Comparison of ENCODE assay signal across 11 mouse cellular contexts in the genomic region with DNA sequence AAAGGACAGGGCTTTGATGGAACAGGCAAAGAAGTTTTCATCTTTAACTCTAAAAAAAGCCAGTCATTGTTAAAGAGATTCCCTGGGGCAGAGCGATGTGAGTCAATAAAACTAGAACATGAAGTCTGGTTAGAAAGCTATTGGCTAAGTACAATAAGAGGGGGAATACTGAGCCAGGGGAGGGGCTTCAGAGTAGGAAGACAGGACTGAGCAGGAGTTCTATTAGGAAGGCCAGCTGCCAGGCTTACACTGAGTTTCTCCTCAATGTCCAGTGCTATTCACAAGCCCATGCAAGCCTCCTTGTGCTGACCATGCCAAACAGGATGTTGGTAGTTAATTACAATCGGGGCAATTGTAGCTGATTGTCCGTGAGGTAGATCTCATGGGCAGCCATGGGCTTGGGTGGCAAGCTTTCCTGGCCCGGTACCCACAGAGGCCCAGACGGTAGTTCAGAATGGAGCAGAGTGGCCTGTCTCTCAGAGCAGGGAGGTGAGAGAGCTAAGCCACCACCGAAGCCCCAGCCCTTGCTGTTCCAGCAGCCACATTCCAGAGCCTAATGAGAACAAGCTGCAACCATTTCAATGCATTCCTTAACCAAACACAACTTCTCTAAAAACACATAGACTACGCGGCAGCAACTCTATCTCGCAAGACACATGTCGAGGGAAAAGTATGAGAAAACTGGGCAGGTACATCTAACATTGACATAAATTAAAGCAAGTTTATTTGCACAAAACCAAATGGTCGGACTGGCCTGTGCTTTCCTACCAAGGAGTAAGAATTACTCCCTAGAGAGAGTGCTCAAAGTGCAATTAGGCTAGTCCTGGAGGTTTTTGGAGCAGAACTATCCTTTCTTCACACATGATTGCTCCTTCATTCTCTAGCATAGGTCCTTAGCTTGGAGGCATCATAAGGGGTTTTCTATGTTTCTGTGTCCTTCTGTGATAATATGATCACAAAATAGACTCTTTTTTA. TPM values are rescaled to one million over a fixed set of nuclear protein-coding genes. Genes with fewer than 3 reads are reported as not detected.
DNase-seq lines count a peak whose midpoint lies in the region; ATAC-seq and TF ChIP-seq lines count a peak whose summit lies in the region.
"Had no signal": no experiment of that assay in that cellular context is flagged by ENCODE, and none has a peak within 500 bp of the region (broad histone marks: within the 10 kb centered on the region; RNA-seq: fewer than 3 reads in every experiment).

No protein-coding gene starts in this region.

- no peak overlapping the region for H3K9ac ChIP-seq in forebrain, embryonic 12.5 days
- H3K9ac ChIP-seq: liver, postnatal 0 days; neural tube, embryonic 12.5 days had no signal

- no peak for TF ChIP-seq CTCF in testis, adult 2 months (IDR thresholded peaks at IDR 0.05; ENCODE audit: control insufficient read depth, insufficient read depth, insufficient replicate concordance, low read depth, low read length)
- TF ChIP-seq CTCF in left cerebral cortex, adult 2 months (IDR thresholded peaks at IDR 0.05) = no peak

- intact Hi-C loops in left cerebral cortex, adult 2 months (cut with DNase I) = no loop called here
- intact Hi-C loops in left cerebral cortex, postnatal 10 days (cut with DNase I) = no loop called here

- H3K4me1 ChIP-seq in forebrain, embryonic 10.5 days = peaks cover 12% of the 10 kb centered on the region
- H3K4me1 ChIP-seq in forebrain, embryonic 12.5 days = no peaks in the 10 kb centered on the region
- H3K4me1 ChIP-seq in testis, adult 2 months (ENCODE audit: control insufficient read depth, insufficient read depth, low read length) = no peaks in the 10 kb centered on the region

- H3K36me3 ChIP-seq in forebrain, embryonic 10.5 days (replicated peaks) = no peaks in the 10 kb centered on the region
- H3K36me3 ChIP-seq in forebrain, embryonic 12.5 days (replicated peaks) = no peaks in the 10 kb centered on the region
- H3K36me3 ChIP-seq in testis, adult 2 months (ENCODE audit: control insufficient read depth, insufficient read depth, low read length) = no peaks in the 10 kb centered on the region
- H3K36me3 ChIP-seq: neural tube, embryonic 12.5 days had no signal

- no peaks in the 10 kb centered on the region for H3K27me3 ChIP-seq in forebrain, embryonic 10.5 days (ENCODE audit: poor library complexity, severe bottlenecking)
- no peaks in the 10 kb centered on the region for H3K27me3 ChIP-seq in forebrain, embryonic 12.5 days
- no peaks in the 10 kb centered on the region for H3K27me3 ChIP-seq in testis, adult 2 months (ENCODE audit: control insufficient read depth, insufficient read depth, low read length)
- H3K27me3 ChIP-seq: neural tube, embryonic 12.5 days had no signal

- peak; percentile 40 for DNase-seq in forebrain, embryonic 10.5 days (ENCODE audit: extremely low spot score, low spot score)
- DNase-seq in testis, postnatal 10 days (ENCODE audit: low spot score) = no peak
- peak; percentile 11 to 50 for DNase-seq in kidney, postnatal 25 days
- DNase-seq in urinary bladder, postnatal 36 days (ENCODE audit: low spot score in 2 of 2) = peak; percentile 3 to 11
- DNase-seq in left cerebral cortex, adult 2 months (ENCODE audit: extremely low spot score in 1 of 2, low spot score in 2 of 2) = no peak
- no peak for DNase-seq in left cerebral cortex, postnatal 10 days (ENCODE audit: extremely low spot score in 1 of 2, low spot score in 2 of 2)
- DNase-seq: liver, postnatal 0 days had no signal

- 69% methylated on average over 11 of the region's 11 CpGs for WGBS in forebrain, embryonic 10.5 days
- WGBS in forebrain, embryonic 12.5 days = 79% methylated on average over 11 of the region's 11 CpGs

- TF ChIP-seq POLR2A in testis, adult 2 months (IDR thresholded peaks at IDR 0.05; ENCODE audit: control insufficient read depth, low read depth, low read length) = no peak

- no peaks in the 10 kb centered on the region for H3K9me3 ChIP-seq in forebrain, embryonic 10.5 days
- H3K9me3 ChIP-seq in forebrain, embryonic 12.5 days = no peaks in the 10 kb centered on the region
- H3K9me3 ChIP-seq: neural tube, embryonic 12.5 days had no signal

- peak overlapping the region; percentile 77 for H3K27ac ChIP-seq in forebrain, embryonic 10.5 days
- no peak overlapping the region for H3K27ac ChIP-seq in forebrain, embryonic 12.5 days
- H3K27ac ChIP-seq in testis, adult 2 months (ENCODE audit: control insufficient read depth, insufficient read depth, low read depth, low read length) = peak overlapping the region; percentile 41
- H3K27ac ChIP-seq in left cerebral cortex, adult 2 months = no peak overlapping the region
- H3K27ac ChIP-seq: neural tube, embryonic 12.5 days had no signal

- no peak for ATAC-seq in forebrain, embryonic 12.5 days (ENCODE audit: low FRiP score)
- ATAC-seq: liver, postnatal 0 days had no signal

- H3K4me2 ChIP-seq in forebrain, embryonic 12.5 days = no peak overlapping the region
- H3K4me2 ChIP-seq: neural tube, embryonic 12.5 days had no signal

- H3K4me3 ChIP-seq in forebrain, embryonic 10.5 days = no peak overlapping the region
- H3K4me3 ChIP-seq in forebrain, embryonic 12.5 days (replicated peaks) = no peak overlapping the region
- H3K4me3 ChIP-seq in testis, adult 2 months (ENCODE audit: control insufficient read depth, low read depth, low read length) = no peak overlapping the region
- no peak overlapping the region for H3K4me3 ChIP-seq in left cerebral cortex, adult 2 months
- H3K4me3 ChIP-seq: neural tube, embryonic 12.5 days had no signal

RNA-seq across cellular contexts. Expression of a gene that starts 30.7 kb away (rescaled TPM):
- not detected in 2 replicates for polyA plus RNA-seq in forebrain, embryonic 10.5 days (2016; fragmentation: Nextera tagmentation; extraction: Ambion mirVana)
- polyA plus RNA-seq in forebrain, embryonic 12.5 days (2016; fragmentation: Nextera tagmentation; extraction: Ambion mirVana) = not detected in 2 replicates
- polyA plus RNA-seq in testis, adult 2 months (2012; rRNA removed) = 87.4 and 95.3 TPM in 2 replicates
- not detected for total RNA-seq in left cerebral cortex, adult 2 months (2021)
- total RNA-seq in left cerebral cortex, postnatal 10 days (2021) = under 1 TPM in 1 of 2 experiments, not detected in 1; 0.45 TPM
- total RNA-seq: layer of hippocampus, adult 8-10 months had no signal
- polyA plus RNA-seq: liver, postnatal 0 days; neural tube, embryonic 12.5 days had no signal

RNA-seq across cellular contexts. Expression of a gene that starts 48.0 kb away (rescaled TPM):
- polyA plus RNA-seq in forebrain, embryonic 10.5 days (2016; fragmentation: Nextera tagmentation; extraction: Ambion mirVana) = 63.9 and 67.0 TPM in 2 replicates
- polyA plus RNA-seq in forebrain, embryonic 12.5 days (2016; fragmentation: Nextera tagmentation; extraction: Ambion mirVana) = 81.3 and 85.2 TPM in 2 replicates
- polyA plus RNA-seq in testis, adult 2 months (2012; rRNA removed) = 18.9 and 20.9 TPM in 2 replicates
- total RNA-seq in left cerebral cortex, adult 2 months (2021) = 100 to 1,000 TPM; 130 to 147 TPM
- 100 to 1,000 TPM; 152 to 158 TPM for total RNA-seq in left cerebral cortex, postnatal 10 days (2021)

Comparison
In these comparisons a context has a peak if more than half of its experiments do, and no peak if none do; other contexts are left out.
1. H3K27ac ChIP-seq: peak in forebrain, embryonic 10.5 days (single experiment) and testis, adult 2 months (single experiment); none in forebrain, embryonic 12.5 days (single experiment) and left cerebral cortex, adult 2 months (single experiment).
2. DNase-seq: peak in forebrain, embryonic 10.5 days (single experiment), kidney, postnatal 25 days (2 of 2) and urinary bladder, postnatal 36 days (2 of 2); none in testis, postnatal 10 days (single experiment), left cerebral cortex, adult 2 months (0 of 2) and left cerebral cortex, postnatal 10 days (0 of 2).
3. RNA of a gene that starts 30.7 kb away (polyA plus RNA-seq): 87.4 to 95.3 TPM in testis, adult 2 months; not detected in forebrain, embryonic 10.5 days and not detected in forebrain, embryonic 12.5 days; every median in the first group is over 10 times any median in the second.